Mouse (Mus musculus) spleen, adult 2 months (tissue): ENCODE measurements around the gene Ncoa1. TPM values are rescaled to one million over a fixed set of nuclear protein-coding genes. Genes with fewer than 3 reads are reported as not detected.
A peak's percentile ranks its signal among the peaks of the same experiment; 100 is the strongest.

ENCODE experiments used
- DNase-seq, 2 experiments: peaks; one replicate each; pipeline versions ENCODE4 v3.0.0 to v3.0.0-alpha.2; 2012 to 2021; ENCODE audit warnings: low spot score in 2 of 2, low read depth in 1 of 2
- H3K27ac ChIP-seq: fragments of 200-500 bp; 2 replicates; pipeline ENCODE4 v1.5.1; 2012; ENCODE audit warnings: low read length, inconsistent platforms; ENCODE audit not compliant: insufficient read depth
- H3K27me3 ChIP-seq: fragments of 200-500 bp; 2 replicates; pipeline ENCODE4 v1.6.1; 2012; ENCODE audit warnings: mild to moderate bottlenecking, moderate library complexity, low read length, inconsistent platforms; ENCODE audit not compliant: control insufficient read depth, insufficient read depth
- H3K36me3 ChIP-seq: fragments of 200-500 bp; 2 replicates; pipeline ENCODE4 v1.6.1; 2012; ENCODE audit warnings: mild to moderate bottlenecking, low read length, inconsistent platforms; ENCODE audit not compliant: control insufficient read depth, insufficient read depth
- H3K4me1 ChIP-seq: fragments of 200-500 bp; 2 replicates; pipeline ENCODE4 v1.6.1; 2011; ENCODE audit warnings: inconsistent platforms; ENCODE audit not compliant: control insufficient read depth, insufficient read depth, insufficient read length
- H3K4me3 ChIP-seq: fragments of 200-500 bp; 2 replicates; pipeline ENCODE4 v1.5.1; 2011; ENCODE audit warnings: mild to moderate bottlenecking, inconsistent platforms; ENCODE audit not compliant: insufficient read depth, insufficient read length; ENCODE audit errors: extremely low read depth
- CTCF ChIP-seq: fragments of 200-500 bp; IDR thresholded peaks from 2 replicates; pipeline ENCODE4 v1.5.1; 2011; ENCODE audit warnings: mild to moderate bottlenecking, inconsistent platforms; ENCODE audit not compliant: insufficient read depth, insufficient read length, insufficient replicate concordance; ENCODE audit errors: extremely low read depth
- POLR2A ChIP-seq: fragments of 200-500 bp; IDR thresholded peaks from 2 replicates; pipeline ENCODE4 v1.6.1; 2011; ENCODE audit warnings: low read depth, low read length, inconsistent platforms
- WGBS: fragments of 180-500 bp; shearing (Covaris S2); methylation state at CpG from one replicate; pipeline ENCODE4 v1.1.7; 2018; 5-methylcytosine and 5-hydroxymethylcytosine counted together
- polyA plus RNA-seq: library from polyadenylated mRNA; depleted of rRNA; stranded (reverse); fragments of >200 nt; gene quantifications from 2 replicates; pipeline ENCODE4 v1.2.3, GENCODE M21; 2012

The Ncoa1 gene
- polyA plus RNA-seq, 1 experiment = 14.7 TPM

- TF ChIP-seq POLR2A (no peak), CTCF (no peak)
- no peak for DNase-seq
- Histone ChIP-seq H3K4me3 (no peak overlapping the region), H3K36me3 (no peaks in the 10 kb centered on the region), H3K4me1 (peaks cover 5% of the 10 kb centered on the region; the same call in 1 of the 2 replicates), H3K27me3 (no peaks in the 10 kb centered on the region), H3K27ac (no peak overlapping the region)
- 88% methylated on average over 6 of the region's 6 CpGs for WGBS
Measured at GRCm38 (mm10) chr12:4477941-4478795, 1.2 kb upstream of the Ncoa1 start.

GRCm38 (mm10) chr12:4476291-4476831 lies 621 bp downstream of the Ncoa1 start:
- 9% methylated on average over 66 of the region's 73 CpGs for WGBS
- Histone ChIP-seq H3K27ac (peak overlapping the region; percentile 81; the same call in 1 of the 2 replicates), H3K36me3 (no peaks in the 10 kb centered on the region), H3K27me3 (no peaks in the 10 kb centered on the region), H3K4me1 (peaks cover 5% of the 10 kb centered on the region; the same call in 1 of the 2 replicates), H3K4me3 (peak overlapping the region; percentile 90)
- DNase-seq = peak in 1 of 2 experiments; percentile 45
- 0 out of 2 replicates have a peak, but pooled peaks have one; percentile 2 for TF ChIP-seq CTCF
- no peak for TF ChIP-seq POLR2A

GRCm38 (mm10) chr12:4475251-4475993 lies 1.6 kb downstream of the Ncoa1 start:
- Histone ChIP-seq H3K4me3 (peak overlapping the region; percentile 90; the same call in 1 of the 2 replicates), H3K27me3 (no peaks in the 10 kb centered on the region), H3K27ac (no peak overlapping the region), H3K4me1 (peaks cover 5% of the 10 kb centered on the region; the same call in 1 of the 2 replicates), H3K36me3 (no peaks in the 10 kb centered on the region)
- DNase-seq = no peak
- TF ChIP-seq CTCF = no peak
- no peak for TF ChIP-seq POLR2A
- WGBS = 41% methylated on average over 18 of the region's 18 CpGs

GRCm38 (mm10) chr12:4469115-4469514 lies 7.9 kb downstream of the Ncoa1 start:
- no peaks in the 10 kb centered on the region for H3K36me3 ChIP-seq
- TF ChIP-seq POLR2A (no peak), CTCF (no peak)
- no peaks in the 10 kb centered on the region for H3K27me3 ChIP-seq
- 48% methylated on average over 2 of the region's 2 CpGs for WGBS
- no peak overlapping the region for H3K27ac ChIP-seq
- no peak for DNase-seq
- no peak overlapping the region for H3K4me3 ChIP-seq
- H3K4me1 ChIP-seq = peaks cover 2% of the 10 kb centered on the region

- no peak overlapping the region for H3K27ac ChIP-seq
- no peaks in the 10 kb centered on the region for H3K27me3 ChIP-seq
- no peaks in the 10 kb centered on the region for H3K36me3 ChIP-seq
- H3K4me3 ChIP-seq = no peak overlapping the region
- TF ChIP-seq POLR2A (no peak), CTCF (no peak)
- H3K4me1 ChIP-seq = no peaks in the 10 kb centered on the region; the same call in 1 of the 2 replicates
- WGBS = 90% methylated on average over 2 of the region's 2 CpGs
- no peak for DNase-seq
Measured at GRCm38 (mm10) chr12:4463701-4464100, 13.3 kb downstream of the Ncoa1 start.

GRCm38 (mm10) chr12:4462420-4462819 lies 14.6 kb downstream of the Ncoa1 start:
- no peaks in the 10 kb centered on the region for H3K4me1 ChIP-seq
- H3K27ac ChIP-seq = no peak overlapping the region
- no peak for TF ChIP-seq POLR2A
- no peak for TF ChIP-seq CTCF
- no peak overlapping the region for H3K4me3 ChIP-seq
- no peaks in the 10 kb centered on the region for H3K27me3 ChIP-seq
- no peak for DNase-seq
- no peaks in the 10 kb centered on the region for H3K36me3 ChIP-seq
- WGBS = 93% methylated on average over 1 of the region's 1 CpGs
